Mouse (Mus musculus) kidney, postnatal 36 days (tissue): ENCODE data around the gene Dtx1.
A peak's percentile ranks its signal among the peaks of the same experiment; 100 is the strongest.

ENCODE experiments used
- DNase-seq, 2 experiments: peaks; one replicate each; pipeline ENCODE4 v3.0.0; 2021 to 2022; ENCODE audit warnings: mixed read lengths in 2 of 2

Gene Dtx1

GRCm38 (mm10) chr5:120711827-120712226, at the start of gene Dtx1:
Gene Dtx1, minus strand, starts transcription at chr5:120711927.
- DNase-seq = no peak

GRCm38 (mm10) chr5:120754215-120754614, 42.5 kb upstream of the Dtx1 start:
- DNase-seq = no peak

- no peak for DNase-seq
These were observed 41.1 kb upstream of the Dtx1 start for GRCm38 (mm10) chr5:120752786-120753185.

- no peak for DNase-seq
These were observed 39.5 kb upstream of the Dtx1 start for GRCm38 (mm10) chr5:120751206-120751605.

- DNase-seq = no peak
These were observed 38.0 kb upstream of the Dtx1 start, which contains the start of gene Oas2 for GRCm38 (mm10) chr5:120749688-120750087. Gene Oas2, minus strand, starts transcription at chr5:120749853.

GRCm38 (mm10) chr5:120746451-120746850, 34.7 kb upstream of the Dtx1 start:
- peak; percentile 39 to 68 for DNase-seq

GRCm38 (mm10) chr5:120742125-120742524, 30.4 kb upstream of the Dtx1 start:
- DNase-seq = peak; percentile 11 to 52

GRCm38 (mm10) chr5:120734380-120734990, 22.8 kb upstream of the Dtx1 start:
- DNase-seq = no peak

- no peak for DNase-seq
These were observed 22.0 kb upstream of the Dtx1 start for GRCm38 (mm10) chr5:120733696-120734095.

- no peak for DNase-seq
These were observed 21.0 kb upstream of the Dtx1 start for GRCm38 (mm10) chr5:120732740-120733139.

- no peak for DNase-seq
These were observed 17.6 kb upstream of the Dtx1 start for GRCm38 (mm10) chr5:120729319-120729718.

GRCm38 (mm10) chr5:120725811-120726455, 14.2 kb upstream of the Dtx1 start:
- DNase-seq = no peak

GRCm38 (mm10) chr5:120721005-120721404, 9.3 kb upstream of the Dtx1 start:
- no peak for DNase-seq

- DNase-seq = no peak
These were observed 7.1 kb upstream of the Dtx1 start for GRCm38 (mm10) chr5:120718600-120719378.

- no peak for DNase-seq
These were observed 5.4 kb upstream of the Dtx1 start for GRCm38 (mm10) chr5:120717136-120717535.

- DNase-seq = peak; percentile 44 to 85
These were observed 2.6 kb upstream of the Dtx1 start for GRCm38 (mm10) chr5:120714314-120714713.

GRCm38 (mm10) chr5:120712721-120713120, 994 bp upstream of the Dtx1 start:
- DNase-seq = no peak

GRCm38 (mm10) chr5:120711416-120711815, 311 bp downstream of the Dtx1 start:
- peak in 1 of 2 experiments; percentile 43 for DNase-seq

- DNase-seq = no peak
These were observed 890 bp downstream of the Dtx1 start for GRCm38 (mm10) chr5:120710826-120711248.

GRCm38 (mm10) chr5:120710161-120710825, 1.4 kb downstream of the Dtx1 start:
- DNase-seq = no peak

GRCm38 (mm10) chr5:120706976-120707375, 4.8 kb downstream of the Dtx1 start:
- no peak for DNase-seq

GRCm38 (mm10) chr5:120706541-120706940, 5.2 kb downstream of the Dtx1 start:
- DNase-seq = no peak

- no peak for DNase-seq
These were observed 7.3 kb downstream of the Dtx1 start for GRCm38 (mm10) chr5:120704421-120704820.
